Mouse (Mus musculus) C2C12 (cell line): ENCODE measurements at regions not wholly inside any gene's neighbourhood (a gene's known extent, or its start where the extent isn't known, plus 50 kb on each side); places are given as distances from the start of the nearest gene placed in this dataset.
"Not testable (repeated sequence)": the region's sequence is repeated elsewhere in the genome, so short reads cannot be mapped to it uniquely, and the experiment has no call there.

Experiments
- CEBPB ChIP-seq: IDR thresholded peaks from one replicate; pipeline ENCODE4 v1.6.1; 2011; ENCODE audit warnings: low read depth, mild to moderate bottlenecking, control low read depth, moderate library complexity
- CTCF ChIP-seq: IDR thresholded peaks from one replicate; pipeline ENCODE4 v1.5.1; 2011; ENCODE audit not compliant: control insufficient read depth, insufficient read depth, insufficient read length
- FOSL1 ChIP-seq: IDR thresholded peaks from one replicate; pipeline ENCODE4 v1.8.0; 2011; ENCODE audit warnings: mild to moderate bottlenecking, low read length; ENCODE audit not compliant: poor library complexity, insufficient read depth, severe bottlenecking
- MAX ChIP-seq: IDR thresholded peaks from one replicate; pipeline ENCODE4 v1.6.1; 2011; ENCODE audit warnings: mild to moderate bottlenecking, control low read depth
- MYOD1 ChIP-seq: IDR thresholded peaks from one replicate; pipeline ENCODE4 v1.6.1; 2011; ENCODE audit warnings: low read depth; ENCODE audit not compliant: control insufficient read depth, insufficient read length
- MYOG ChIP-seq: IDR thresholded peaks from one replicate; pipeline ENCODE4 v1.6.1; 2011; ENCODE audit not compliant: control insufficient read depth, insufficient read length; ENCODE audit errors: extremely low read depth
- USF1 ChIP-seq: IDR thresholded peaks from one replicate; pipeline ENCODE4 v1.6.1; 2011; ENCODE audit warnings: low read depth, mild to moderate bottlenecking, control low read depth, moderate library complexity

GRCm38 (mm10) chr8:20544084-20544483, 70.6 kb upstream of the Gm21119 start:
- TF ChIP-seq MAX, MYOD1, CTCF, FOSL1, CEBPB, MYOG, USF1: not testable (repeated sequence)
